Mouse (Mus musculus) left cerebral cortex, adult 8-10 months (tissue): ENCODE results near the gene Srsf1. TPM values are rescaled to one million over a fixed set of nuclear protein-coding genes. Genes with fewer than 3 reads are reported as not detected.

Experiments
- DNase-seq, 2 experiments: peaks; one replicate each; pipeline ENCODE4 v3.0.0; 2022; ENCODE audit warnings: low spot score in 2 of 2
- total RNA-seq, 4 experiments: library from RNA; stranded (reverse); gene quantifications; 2 replicates each; pipeline ENCODE4 v1.2.4; 2022

The Srsf1 gene
- total RNA-seq = 100 to 1,000 TPM; 189 to 208 (median 191) TPM

GRCm38 (mm10) chr11:88046944-88047794, at the start of gene Srsf1:
TSS of gene Srsf1 (plus strand) at chr11:88047373.
- DNase-seq = peak; percentile 96 to 97

GRCm38 (mm10) chr11:87999751-88000150, 47.4 kb upstream of the Srsf1 start:
- no peak for DNase-seq

- DNase-seq = no peak
Observed at GRCm38 (mm10) chr11:88002738-88003137, 44.4 kb upstream of the Srsf1 start.

- DNase-seq = no peak
Observed at GRCm38 (mm10) chr11:88004123-88004522, 43.0 kb upstream of the Srsf1 start.

- no peak for DNase-seq
Observed at GRCm38 (mm10) chr11:88008641-88009040, 38.5 kb upstream of the Srsf1 start.

GRCm38 (mm10) chr11:88009542-88010190, 37.5 kb upstream of the Srsf1 start:
- peak; percentile 34 to 56 for DNase-seq

- no peak for DNase-seq
Observed at GRCm38 (mm10) chr11:88011208-88011913, 35.8 kb upstream of the Srsf1 start.

GRCm38 (mm10) chr11:88011914-88012419, 35.2 kb upstream of the Srsf1 start:
- no peak for DNase-seq

GRCm38 (mm10) chr11:88012621-88013244, 34.4 kb upstream of the Srsf1 start:
- DNase-seq = no peak

- DNase-seq = no peak
Observed at GRCm38 (mm10) chr11:88013632-88014031, 33.5 kb upstream of the Srsf1 start.

- peak in 1 of 2 experiments; percentile 50 for DNase-seq
Observed at GRCm38 (mm10) chr11:88015161-88015560, 32.0 kb upstream of the Srsf1 start.

- no peak for DNase-seq
Observed at GRCm38 (mm10) chr11:88015795-88016194, 31.4 kb upstream of the Srsf1 start.

- DNase-seq = no peak
Observed at GRCm38 (mm10) chr11:88023933-88024332, 23.2 kb upstream of the Srsf1 start.

- DNase-seq = no peak
Observed at GRCm38 (mm10) chr11:88027391-88028035, 19.7 kb upstream of the Srsf1 start.

- peak in 1 of 2 experiments; percentile 61 for DNase-seq
Observed at GRCm38 (mm10) chr11:88028193-88028684, 18.9 kb upstream of the Srsf1 start.

- no peak for DNase-seq
Observed at GRCm38 (mm10) chr11:88030219-88030618, 17.0 kb upstream of the Srsf1 start.

GRCm38 (mm10) chr11:88030836-88031235, 16.3 kb upstream of the Srsf1 start:
- DNase-seq = no peak

- no peak for DNase-seq
Observed at GRCm38 (mm10) chr11:88031753-88032152, 15.4 kb upstream of the Srsf1 start.

- DNase-seq = no peak
Observed at GRCm38 (mm10) chr11:88035970-88036369, 11.2 kb upstream of the Srsf1 start.

- no peak for DNase-seq
Observed at GRCm38 (mm10) chr11:88036761-88037251, 10.4 kb upstream of the Srsf1 start.
